Mouse (Mus musculus) layer of hippocampus, adult 9-10 months (tissue): Measurements from ENCODE around the gene Kat2a.
A peak's percentile ranks its signal among the peaks of the same experiment; 100 is the strongest.

Experiments used
- DNase-seq: peaks from one replicate; pipeline ENCODE4 v3.0.0; 2022; ENCODE audit warnings: low spot score

The Kat2a gene

DNA sequence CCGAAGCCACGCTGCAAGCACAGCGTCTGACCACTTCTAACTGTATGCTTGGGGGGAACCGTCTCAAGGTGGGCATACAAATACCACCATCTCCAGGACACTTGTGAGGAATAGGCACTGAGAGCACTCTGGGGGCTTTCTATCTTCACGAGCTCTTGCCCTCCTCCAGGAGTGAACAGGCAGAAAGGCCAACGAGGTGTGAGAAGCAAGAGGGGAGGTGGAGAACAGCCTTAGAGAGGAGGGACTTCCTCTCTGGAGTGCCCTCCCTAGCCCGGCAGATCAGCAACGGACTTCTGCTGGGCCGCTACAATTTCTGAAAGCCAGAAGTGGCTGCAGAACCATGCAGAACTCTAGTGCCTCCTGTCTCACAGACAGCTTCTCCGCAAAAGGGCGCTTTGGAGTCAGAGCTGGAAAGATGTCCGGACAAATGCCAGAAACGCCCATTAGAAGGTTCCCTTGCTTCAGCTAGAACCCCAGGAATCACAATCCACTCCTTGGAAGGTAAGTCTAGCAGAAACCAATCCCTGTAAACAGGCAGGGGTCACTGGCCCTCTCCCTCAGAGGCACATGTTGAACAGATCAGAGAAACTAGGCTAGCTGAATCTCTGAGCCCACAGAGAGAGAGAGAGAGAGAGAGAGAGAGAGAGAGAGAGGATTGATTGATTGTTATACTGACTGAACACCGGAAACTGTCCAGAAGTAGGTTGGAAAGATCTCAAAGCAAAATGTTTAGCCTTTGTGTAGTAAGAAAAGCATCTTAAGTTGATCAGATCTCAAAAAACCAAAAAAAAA, 23.9 kb upstream of the Kat2a start:
- no peak for DNase-seq

DNA sequence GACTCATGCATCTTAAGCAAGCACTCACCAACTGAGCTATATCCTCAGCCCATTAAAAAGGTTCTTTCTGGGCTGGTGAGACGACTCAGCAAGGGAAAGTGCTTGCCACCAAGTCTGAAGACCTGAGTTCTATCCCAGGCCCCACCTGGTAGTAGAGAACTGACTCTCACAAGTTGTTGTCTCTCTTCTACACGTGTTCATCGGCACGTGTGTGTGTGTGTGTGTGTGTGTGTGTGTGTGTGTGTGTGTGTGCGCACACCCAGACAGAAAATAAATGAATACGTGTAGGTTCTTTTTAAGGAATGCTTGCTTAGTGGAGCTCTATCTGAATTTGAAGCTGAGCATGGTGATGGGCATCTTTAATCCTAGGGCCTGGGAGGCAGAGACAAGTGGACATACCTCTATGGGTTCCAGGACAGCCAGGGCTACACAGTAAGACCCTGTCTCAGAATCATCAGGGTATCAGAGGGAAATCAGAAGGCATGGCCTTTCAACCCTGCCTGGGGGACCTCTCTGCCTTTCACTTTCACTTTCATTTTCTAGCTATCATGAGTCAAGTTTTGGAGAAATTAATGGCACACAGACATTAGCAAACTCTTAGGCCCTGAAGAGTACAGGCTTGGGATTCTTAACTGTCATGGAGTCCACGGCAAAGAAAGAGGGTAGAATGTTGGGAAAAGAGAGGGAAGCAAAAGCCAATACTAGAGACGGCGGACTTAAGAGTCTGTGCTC, 23.0 kb upstream of the Kat2a start:
- no peak for DNase-seq

DNA sequence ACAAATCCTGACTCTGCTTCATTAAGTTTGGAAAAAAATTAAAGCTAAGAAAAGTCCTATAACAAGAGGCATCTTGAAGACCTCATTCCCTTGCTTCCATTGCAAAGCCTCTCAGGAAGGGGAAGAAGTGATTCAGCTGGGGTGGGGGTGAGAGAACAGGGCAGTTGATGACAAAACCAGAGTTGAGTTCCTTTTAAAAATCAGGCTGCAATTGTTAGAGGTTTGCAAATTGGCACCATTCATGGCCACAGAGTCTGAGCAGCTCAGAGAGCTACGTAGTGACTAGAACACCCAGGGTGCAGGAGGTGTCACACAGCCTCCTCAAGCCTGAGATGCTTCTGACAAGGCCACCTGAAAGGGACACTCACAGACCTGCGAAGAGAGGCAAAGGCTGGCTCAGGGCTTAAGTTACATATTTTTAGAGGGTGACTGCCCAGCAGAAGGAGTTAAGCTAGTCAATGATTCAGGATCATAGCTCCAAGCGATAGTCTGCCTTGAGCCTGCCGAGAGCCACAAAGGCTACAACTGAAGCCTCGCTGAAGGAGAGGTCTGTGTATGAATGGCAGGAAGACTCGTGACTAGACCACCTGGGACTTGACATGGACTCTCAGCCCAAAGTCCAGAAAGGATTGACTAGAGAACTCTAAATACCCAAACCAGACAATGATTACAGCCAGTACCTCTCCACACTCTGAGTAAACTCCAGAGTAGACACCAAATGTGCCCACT, 18.4 kb upstream of the Kat2a start:
- no peak for DNase-seq

DNA sequence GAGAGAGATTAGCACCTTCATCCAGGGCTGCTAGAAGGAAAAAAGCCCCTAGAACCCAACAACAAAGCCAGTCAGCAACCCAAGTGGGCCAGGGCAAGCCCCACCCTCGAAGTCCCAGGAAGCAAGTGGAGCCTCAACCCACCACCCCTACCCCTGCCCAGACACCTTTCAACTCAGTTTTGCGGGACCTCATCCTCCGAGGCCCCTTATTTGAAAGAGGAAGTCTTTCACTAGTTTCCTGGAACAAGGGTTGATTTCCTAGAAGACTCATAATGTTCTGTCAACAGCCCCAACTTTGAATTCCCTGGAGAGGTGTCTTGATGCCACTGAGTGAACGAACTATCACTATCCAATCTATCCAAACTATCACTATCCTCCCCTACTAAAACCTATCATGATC, 17.7 kb upstream of the Kat2a start:
- no peak for DNase-seq

DNA sequence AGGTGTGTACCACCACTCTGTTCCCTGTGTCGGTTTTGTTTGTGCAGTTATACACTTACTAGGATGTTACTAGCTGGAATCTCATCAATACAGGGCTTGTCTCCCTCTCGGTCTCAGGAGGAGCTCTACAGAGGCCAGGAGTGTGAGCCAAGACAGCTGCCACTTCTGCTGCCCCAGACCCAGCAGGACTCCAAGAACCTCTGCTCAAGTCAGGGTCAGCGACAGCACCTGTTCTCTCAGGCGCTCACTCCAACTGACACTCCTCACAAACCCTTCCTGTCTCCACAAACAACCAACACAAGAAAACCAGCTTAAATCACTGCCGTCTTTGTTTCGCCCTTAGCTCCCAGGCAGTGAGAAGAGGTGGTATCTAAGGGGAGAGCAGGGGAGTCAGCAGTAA, 16.3 kb upstream of the Kat2a start:
- no peak for DNase-seq

DNA sequence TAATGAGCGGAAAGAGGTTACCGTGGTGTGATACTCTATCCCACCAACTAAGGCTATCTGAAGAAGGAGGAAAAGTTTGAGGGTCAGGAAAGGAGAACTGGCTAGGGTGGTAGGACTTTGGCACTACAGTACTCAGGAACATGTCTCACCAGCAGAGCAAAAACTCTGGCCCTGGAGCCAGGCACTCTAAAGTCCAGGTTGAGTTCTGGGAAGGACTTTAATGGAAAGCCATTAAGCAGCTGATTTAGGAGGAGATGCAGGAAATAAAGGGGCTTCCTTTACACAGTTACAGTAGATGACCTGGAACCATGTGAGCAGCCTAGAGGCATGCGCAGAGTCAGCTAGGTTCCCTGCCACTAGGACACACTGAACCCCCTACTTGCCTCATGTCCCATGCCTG, 14.9 kb upstream of the Kat2a start:
- DNase-seq: no peak

DNA sequence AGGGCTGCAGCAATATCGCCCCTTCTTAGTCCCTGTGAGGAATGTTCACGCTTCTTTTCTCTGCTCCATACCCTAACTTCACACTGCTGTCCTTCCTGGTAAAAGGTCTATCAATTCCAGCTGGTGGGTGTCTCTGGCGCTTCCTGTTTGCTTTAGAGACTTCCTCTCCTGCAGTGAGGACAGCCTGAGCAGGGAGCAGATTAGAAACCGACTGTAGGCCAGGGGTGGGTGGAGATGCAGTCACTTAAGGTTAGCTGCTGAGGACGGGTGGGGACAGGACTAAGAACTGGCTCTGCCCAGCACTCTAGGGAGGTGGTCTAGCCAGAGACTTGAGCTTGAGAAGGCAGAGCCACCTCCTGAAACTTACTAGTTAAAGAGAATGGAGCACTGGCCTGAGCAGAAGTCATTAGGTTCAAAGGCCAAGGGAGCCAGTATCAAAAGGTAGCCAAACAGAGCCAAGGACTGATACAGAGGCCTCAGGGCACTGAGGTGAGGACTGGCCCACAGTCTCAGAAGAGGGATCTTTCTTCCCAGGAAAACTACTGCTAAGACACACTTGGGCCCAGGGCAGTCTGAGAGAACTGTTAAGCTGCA, 12.8 kb upstream of the Kat2a start:
- no peak for DNase-seq

DNA sequence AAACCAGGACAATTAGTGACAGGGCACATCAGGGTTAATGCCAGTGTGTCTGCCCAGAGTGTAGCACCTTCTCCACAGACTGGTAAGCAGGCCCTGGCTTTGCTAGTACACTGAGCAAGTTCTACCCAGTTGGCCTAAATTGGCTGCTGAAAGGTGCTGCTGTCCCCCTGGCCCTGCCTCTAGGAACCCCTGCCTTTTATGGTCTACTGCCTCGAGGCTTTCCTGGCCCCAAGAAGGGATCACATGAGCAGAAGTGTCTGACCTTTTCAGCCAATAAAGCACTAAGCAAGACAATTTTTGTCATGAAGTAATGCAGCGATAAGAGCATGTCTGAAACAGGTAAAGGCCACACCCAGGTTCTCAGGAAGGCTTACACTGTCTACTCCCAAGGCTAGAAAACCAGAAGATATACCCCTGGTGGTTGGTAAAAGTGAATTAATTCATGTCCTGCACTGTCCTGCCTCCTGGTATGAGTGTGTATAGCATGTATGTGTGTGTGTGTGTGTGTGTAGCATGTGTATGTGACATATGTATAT, 10.3 kb upstream of the Kat2a start:
- no peak for DNase-seq

DNA sequence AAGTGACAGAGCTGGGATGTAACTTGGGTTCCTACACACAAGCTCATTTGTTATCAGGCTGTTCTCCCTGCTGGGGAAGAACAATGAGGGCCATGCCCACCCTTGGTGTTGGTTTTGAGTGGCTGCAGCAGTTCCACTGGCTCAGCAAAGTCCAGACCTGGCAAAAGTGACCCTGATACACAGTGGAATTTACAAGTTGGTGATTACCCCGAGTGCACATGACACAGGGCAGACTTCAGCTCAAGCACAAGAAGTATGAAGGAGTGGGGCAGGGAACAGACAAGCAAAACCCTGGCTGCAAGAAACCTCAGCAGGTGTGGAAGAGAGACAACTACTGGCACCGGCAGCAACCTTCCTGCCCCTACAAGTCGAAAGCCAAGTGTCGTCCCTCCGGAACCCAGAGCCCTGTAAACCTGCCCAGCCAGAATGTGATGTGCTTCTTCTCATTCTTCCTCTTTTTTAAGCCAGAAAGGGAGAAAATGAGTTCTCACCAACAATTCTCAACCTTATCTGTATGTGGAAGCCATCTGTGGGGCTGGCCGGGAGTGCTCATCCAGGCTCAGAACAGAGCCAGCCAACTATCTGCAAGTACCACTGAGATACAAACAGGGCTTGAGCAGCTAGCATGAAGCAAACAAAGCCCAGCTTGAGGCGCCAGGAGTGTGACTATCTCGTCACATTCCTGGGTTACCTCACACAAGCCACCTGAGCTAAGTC, 9.7 kb upstream of the Kat2a start:
- no peak for DNase-seq

DNA sequence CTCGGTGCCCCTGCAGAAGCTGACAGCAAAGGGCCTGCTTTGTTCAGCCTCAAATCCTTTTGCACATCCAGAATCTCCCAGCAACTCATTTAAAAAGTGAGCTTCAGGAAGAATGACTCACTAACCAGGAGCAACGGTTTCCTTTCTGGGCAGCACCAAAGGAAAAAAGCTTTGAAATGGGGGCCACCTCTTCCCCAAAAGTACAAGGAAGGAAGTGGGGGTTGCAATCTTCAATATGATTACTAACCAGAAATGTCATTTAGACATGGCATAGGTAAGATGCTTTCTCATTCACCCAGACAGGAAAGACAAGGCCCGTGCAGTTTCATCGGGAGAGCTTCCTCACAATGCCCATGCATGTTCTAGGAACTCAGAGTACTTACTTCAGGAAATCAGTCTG, 9.0 kb upstream of the Kat2a start:
- DNase-seq: no peak

DNA sequence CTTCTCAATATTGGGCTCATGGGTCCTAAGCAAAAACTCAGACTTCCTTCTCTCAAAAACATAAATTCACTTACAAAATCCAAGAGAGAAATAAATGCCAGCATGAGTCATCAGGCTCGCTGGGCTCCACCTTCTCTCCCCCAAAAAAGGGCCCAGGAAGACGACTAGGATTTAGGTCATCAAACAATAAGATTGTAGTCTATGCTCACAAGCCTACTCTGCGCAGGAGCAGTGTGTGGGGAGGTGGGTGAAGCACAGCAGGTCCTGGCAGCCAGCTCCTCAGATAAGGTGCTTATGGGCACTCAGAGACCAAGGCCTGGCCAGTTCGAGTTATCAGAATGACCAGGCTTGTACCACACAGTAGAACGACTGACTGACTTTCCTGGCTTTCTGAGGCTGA, 8.1 kb upstream of the Kat2a start:
- DNase-seq: no peak

DNA sequence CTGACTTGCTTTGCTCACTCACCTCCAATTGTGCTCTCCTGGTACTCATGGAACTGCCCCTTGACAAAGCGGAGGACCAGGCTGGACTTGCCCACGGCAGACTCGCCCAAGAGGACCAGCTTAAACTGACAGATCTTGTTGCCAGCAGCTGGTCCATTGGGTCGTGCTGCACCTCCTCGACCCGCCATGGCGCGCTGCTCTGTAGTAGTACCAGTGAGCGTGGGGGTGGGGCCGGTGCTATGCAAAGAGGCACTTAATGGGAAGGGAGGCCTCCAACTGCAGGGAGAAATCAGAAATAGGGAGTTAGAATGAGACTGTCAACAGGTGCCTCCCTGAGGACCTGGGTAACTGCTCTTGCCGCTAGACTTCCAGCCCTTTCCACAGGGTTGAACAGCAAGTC, 7.6 kb upstream of the Kat2a start:
- DNase-seq: no peak

DNA sequence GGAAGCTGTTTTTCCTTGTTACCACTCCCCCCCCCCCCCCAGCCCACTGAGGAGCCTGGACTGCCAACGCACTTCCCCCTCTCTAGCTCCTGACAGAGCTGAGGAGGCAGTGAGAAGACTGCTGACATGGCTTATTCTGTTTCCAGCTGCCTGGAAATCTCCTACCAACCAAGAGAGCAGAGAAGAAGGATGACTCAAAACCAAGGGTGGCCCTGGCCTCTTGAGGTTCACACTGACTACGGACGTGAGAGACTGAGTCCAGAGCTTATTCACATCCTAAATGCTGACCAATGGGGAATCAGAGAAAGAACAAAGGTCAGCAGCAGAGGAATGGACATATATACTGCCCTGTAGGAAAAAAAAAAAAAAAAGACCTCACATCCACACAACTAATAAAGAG, 7.0 kb upstream of the Kat2a start:
- DNase-seq: no peak

DNA sequence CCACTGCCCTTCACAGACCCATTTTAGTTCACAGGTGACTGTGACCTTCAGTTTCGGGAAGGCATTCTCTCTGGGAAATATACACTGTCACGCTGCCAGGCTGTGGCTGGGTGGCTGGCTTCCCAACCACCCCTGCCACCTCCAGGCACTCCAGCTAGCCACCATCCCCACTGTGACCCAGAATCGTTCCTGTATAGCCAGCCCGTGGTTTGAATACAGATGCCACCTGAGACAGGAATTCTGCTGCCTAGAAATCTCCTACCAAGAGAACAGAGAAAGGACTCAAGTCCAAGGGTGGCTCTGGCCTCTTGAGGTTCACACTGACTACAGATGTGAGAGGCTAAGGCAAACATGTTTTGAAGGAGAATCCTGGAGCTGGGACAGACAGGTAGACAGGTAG, 6.6 kb upstream of the Kat2a start:
- DNase-seq: no peak

DNA sequence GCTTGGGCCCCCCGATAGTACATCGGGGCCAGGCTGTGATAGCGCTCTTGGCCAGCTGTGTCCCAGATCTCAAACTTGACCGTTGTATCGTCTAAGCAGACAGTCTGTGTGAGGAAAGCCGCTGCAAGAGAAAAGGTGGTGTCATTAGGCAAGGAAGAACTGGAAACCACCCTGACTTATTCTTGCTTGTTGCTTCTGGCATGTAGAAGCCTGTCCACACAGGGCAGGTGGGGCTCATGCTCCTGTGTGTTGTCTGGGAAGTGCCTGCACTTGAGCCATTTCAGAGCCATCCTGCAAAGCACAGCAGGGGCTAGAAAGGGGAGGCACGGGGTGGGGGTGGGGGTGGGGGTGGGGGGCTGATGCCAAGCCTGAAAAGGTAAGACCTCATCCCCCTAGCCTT, 6.2 kb upstream of the Kat2a start:
- no peak for DNase-seq

DNA sequence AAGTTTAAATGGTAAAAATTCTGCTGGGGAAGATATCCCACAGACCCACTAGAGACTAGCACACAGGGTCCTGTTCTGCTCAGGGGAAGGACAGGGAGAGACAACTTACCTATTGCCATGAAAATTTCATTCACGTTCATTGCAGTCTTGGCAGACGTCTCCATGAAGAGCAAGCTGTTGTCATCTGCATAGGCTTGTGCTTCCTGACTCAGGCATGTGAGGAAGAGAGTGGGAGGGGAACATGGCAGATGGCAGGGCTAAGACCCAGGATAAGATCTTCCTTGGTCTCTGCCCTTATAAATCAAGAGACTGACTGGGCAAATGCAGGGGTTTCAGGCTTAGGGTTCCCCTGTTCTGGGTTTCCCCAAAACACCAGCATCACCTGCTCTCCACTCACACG, 4.4 kb upstream of the Kat2a start:
- DNase-seq: no peak

DNA sequence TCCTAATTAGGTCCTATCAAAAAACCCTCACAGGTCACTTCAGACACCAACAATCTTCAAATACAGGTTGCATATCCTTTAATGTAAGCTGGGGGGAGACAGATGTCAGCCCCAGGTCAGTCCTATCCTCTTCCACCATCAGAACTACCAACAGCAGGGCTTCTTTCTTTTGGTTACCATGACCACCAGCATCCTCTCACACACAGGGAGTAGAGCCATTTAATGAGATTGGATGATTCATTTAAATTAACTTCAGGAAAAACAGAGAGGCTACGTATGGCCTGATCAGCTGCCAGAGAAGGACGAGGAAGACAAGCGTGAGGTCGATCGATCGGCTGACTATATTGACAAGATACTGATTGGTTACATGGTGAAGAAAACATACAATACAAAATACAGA, 2.7 kb upstream of the Kat2a start:
- DNase-seq: no peak

DNA sequence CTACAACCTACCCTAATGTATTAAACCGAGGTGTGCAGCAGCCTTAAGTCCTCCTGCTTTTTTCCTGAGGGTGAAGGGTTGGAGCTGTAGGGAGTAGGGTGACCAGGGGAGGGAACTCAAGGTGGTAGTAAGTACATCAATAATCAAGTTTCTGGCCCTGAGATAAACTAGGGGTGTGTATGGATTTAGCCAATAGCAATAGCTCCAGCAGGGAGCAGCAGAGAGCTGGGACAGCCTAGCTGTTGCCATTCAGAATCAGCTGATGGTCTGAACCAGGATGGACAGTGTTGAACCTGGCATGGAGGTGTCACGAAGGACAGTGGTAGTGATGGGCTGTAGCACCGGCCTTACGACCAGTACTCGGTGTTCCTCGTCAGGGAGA, 2.3 kb upstream of the Kat2a start:
- peak; percentile 88 for DNase-seq

DNA sequence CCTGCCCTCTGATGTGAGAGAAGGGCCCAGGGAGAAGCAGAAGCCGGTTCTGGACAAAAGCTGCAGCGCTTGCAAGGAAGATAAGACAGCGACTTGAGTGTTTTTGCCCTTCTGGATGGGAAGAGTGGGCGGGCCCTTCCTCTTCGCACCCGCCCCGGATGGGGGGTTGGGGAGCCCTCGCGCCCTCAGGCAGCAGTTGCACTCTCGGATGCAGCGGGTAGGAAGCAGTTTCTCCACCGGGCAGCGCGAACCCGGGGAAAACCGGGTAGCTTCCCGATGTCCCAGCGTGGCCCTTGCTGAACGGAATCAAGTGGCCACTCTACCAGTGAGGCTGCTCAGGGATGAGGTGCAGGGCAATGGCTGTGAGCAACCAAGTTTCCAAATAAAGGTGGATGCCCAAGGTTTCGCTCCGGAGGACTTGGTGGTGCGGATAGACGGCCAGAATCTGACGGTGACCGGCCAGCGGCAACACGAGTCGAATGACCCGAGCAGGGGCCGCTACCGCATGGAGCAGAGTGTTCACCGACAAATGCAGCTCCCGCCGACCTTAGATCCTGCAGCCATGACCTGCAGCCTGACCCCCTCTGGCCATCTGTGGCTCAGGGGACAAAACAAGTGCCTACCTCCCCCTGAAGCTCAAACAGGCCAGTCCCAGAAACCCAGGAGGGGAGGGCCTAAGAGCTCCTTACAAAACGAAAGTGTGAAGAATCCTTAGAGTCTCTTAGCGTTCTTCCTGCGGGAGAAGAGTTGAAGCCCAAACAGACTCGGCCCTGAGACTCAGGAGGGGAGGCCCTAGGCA, 1.7 kb upstream of the Kat2a start, which contains the start of gene Hspb9:
TSS of gene Hspb9 (plus strand) at position 116 of the 799 bp plus-strand sequence.
- no peak for DNase-seq

DNA sequence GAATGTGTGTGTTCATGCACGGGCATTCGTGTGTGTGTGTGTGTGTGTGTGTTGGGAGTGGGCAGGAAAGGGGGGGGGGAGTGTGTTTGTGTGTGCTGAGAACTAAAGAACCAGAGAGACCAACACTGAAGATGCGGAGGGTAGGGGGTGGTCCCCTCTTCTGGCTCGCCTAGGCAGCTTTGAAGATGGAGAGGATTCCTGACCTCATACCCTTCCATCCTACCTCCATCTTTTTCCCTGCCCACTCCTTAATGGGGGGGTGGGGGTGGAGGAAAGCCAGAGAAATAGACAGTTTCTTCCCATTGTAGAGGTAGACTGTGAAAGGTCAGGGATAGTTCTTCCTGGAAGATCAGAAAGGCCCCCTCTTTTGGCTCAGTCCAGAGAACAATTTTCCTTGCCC, 909 bp upstream of the Kat2a start:
- DNase-seq: no peak

DNA sequence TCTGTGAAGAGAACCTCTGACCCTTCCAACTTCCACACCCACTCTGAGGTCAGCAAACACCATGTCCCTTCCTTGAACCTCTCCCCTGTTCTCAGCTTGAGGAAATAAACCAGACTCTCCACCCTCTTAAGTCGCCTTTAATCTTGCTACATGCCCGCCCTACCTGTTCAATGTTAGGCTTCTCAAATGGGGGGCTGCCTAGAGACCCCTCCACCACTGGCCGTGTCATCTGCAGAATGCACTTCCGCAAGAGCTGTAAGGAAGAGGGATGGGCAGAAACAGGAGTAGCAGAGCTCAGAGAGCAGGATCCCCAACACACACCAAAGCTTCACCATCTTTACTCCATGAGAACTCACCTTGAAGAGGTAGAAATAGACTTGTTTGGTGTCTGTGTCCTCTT, 1.3 kb downstream of the Kat2a start:
- DNase-seq: no peak
